Mouse (Mus musculus) embryonic fibroblast, embryonic 13.5 days (primary cell): Measurements from ENCODE around the gene Lmx1b.

Experiments
- CTCF ChIP-seq: IDR thresholded peaks from 2 replicates; pipeline ENCODE4 v1.5.1; 2011; ENCODE audit warnings: mild to moderate bottlenecking, control low read depth, low read length, moderate library complexity, borderline replicate concordance; ENCODE audit not compliant: insufficient read depth
- POLR2A ChIP-seq: IDR thresholded peaks from 2 replicates; pipeline ENCODE4 v1.6.1; 2011; ENCODE audit warnings: low read depth, mild to moderate bottlenecking, control low read depth, low read length, moderate library complexity

DNA sequence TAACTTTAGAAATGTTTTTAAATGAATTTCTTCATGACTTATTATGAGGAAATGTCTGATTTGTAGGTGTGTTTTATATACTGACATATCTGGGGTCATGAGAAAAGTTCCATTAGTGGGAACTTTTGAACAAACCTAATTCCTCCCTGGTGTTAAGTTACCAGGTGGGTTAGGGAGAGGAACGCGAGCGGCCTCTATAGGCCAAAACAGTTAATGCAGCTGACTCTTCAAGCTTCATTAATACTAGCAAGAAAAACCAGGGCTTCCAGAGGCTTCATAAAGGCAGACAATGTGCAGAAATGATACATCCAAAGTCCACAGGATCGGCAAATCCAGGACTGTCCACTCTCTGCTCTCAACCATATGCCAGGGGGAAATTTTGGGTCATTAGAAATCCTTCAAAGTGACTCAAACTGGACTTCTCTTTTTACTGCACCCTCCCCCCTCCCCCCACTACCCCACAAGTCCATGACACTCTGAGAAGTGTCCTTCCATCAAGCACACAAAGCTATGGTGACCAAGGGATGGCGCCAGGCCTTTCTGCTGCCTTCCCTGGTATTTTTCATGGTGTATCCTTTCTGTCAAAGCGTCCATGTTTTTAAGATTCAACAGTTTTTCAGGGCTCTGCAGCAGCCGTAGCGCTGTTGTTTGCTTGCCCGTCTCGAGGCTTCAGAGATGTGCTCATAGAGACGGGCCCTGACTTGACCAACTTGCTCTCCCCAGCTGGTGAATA, 97.4 kb downstream of the Lmx1b start:
- TF ChIP-seq CTCF (no peak), POLR2A (no peak)
